Mouse (Mus musculus) CH12.LX (cell line): ENCODE measurements around the gene Stat6. TPM values are rescaled to one million over a fixed set of nuclear protein-coding genes. Genes with fewer than 3 reads are reported as not detected.

ENCODE experiments used
- DNase-seq: peaks from one replicate; pipeline ENCODE4 v3.0.0-alpha.2; 2013; ENCODE audit errors: extremely low read depth
- H3K27ac ChIP-seq: 2 replicates; pipeline ENCODE4 v1.5.1; 2012; ENCODE audit warnings: low read depth, mild to moderate bottlenecking, control low read depth, moderate library complexity; ENCODE audit not compliant: insufficient read depth
- H3K27me3 ChIP-seq: replicated peaks from 2 replicates; pipeline ENCODE3; 2012; ENCODE audit warnings: inconsistent platforms
- H3K36me3 ChIP-seq, 2 experiments: replicated peaks in 1 of 2; 2 replicates each; pipeline versions ENCODE3 to v1.6.1; 2012; ENCODE audit warnings: inconsistent platforms in 1 of 2, low read length in 1 of 2, mild to moderate bottlenecking in 1 of 2, mixed read lengths in 1 of 2, moderate library complexity in 1 of 2; ENCODE audit not compliant: control insufficient read depth in 1 of 2, insufficient read depth in 1 of 2
- H3K4me1 ChIP-seq, 2 experiments: 2 replicates each; pipeline ENCODE4 v1.6.1; 2012; ENCODE audit warnings: inconsistent platforms in 1 of 2, moderate library complexity in 1 of 2; ENCODE audit not compliant: insufficient read depth in 2 of 2, control insufficient read depth in 1 of 2
- H3K4me2 ChIP-seq: 2 replicates; pipeline ENCODE4 v1.6.1; 2012; ENCODE audit warnings: low read depth, mild to moderate bottlenecking, control low read depth; ENCODE audit not compliant: poor library complexity, insufficient read depth, severe bottlenecking
- H3K4me3 ChIP-seq, 3 experiments: fragments of 150-350 bp in 1 of 3; sonication (generic) in 1 of 3; replicated peaks in 1 of 3; 2 replicates each; pipeline versions ENCODE3 to v1.5.1; 2011 to 2012; ENCODE audit warnings: low read depth in 2 of 3, low read length in 2 of 3, mild to moderate bottlenecking in 2 of 3, moderate library complexity in 2 of 3, control low read depth in 1 of 3, improper control_type of control experiment in 1 of 3, inconsistent platforms in 1 of 3, mixed read lengths in 1 of 3; ENCODE audit not compliant: poor library complexity in 1 of 3
- H3K79me2 ChIP-seq: replicated peaks from 2 replicates; pipeline ENCODE4 v1.6.1; 2012; ENCODE audit warnings: mild to moderate bottlenecking, moderate library complexity; ENCODE audit not compliant: control insufficient read depth, poor library complexity, insufficient read depth, severe bottlenecking; ENCODE audit errors: extremely low read depth
- H3K9ac ChIP-seq: 2 replicates; pipeline ENCODE4 v1.6.1; 2012; ENCODE audit warnings: low read depth, mild to moderate bottlenecking, control low read depth, moderate library complexity; ENCODE audit not compliant: insufficient read depth
- H3K9me3 ChIP-seq: replicated peaks from 2 replicates; pipeline ENCODE3; 2012; ENCODE audit warnings: low read length, inconsistent platforms, mixed read lengths
- BHLHE40 ChIP-seq: IDR thresholded peaks from 2 replicates; pipeline ENCODE4 v1.6.1; 2011; ENCODE audit warnings: mild to moderate bottlenecking, low read depth, low read length, improper control_type of control experiment
- CHD1 ChIP-seq: IDR thresholded peaks from 2 replicates; pipeline ENCODE4 v1.6.1; 2012; ENCODE audit warnings: low read depth, low read length, improper control_type of control experiment, inconsistent platforms
- CHD2 ChIP-seq: IDR thresholded peaks from 2 replicates; pipeline ENCODE4 v1.6.1; 2011; ENCODE audit warnings: low read length, improper control_type of control experiment
- CTCF ChIP-seq, 2 experiments: IDR thresholded peaks in 1 of 2; conservative IDR thresholded peaks in 1 of 2; 2 replicates each; pipeline ENCODE4 v1.5.1; 2011 to 2012; ENCODE audit warnings: low read depth in 2 of 2, low read length in 2 of 2, improper control_type of control experiment in 1 of 2, inconsistent platforms in 1 of 2, mild to moderate bottlenecking in 1 of 2, moderate library complexity in 1 of 2
- ELF1 ChIP-seq: IDR thresholded peaks from 2 replicates; pipeline ENCODE4 v1.6.1; 2014; ENCODE audit warnings: low read depth, mild to moderate bottlenecking, inconsistent platforms, low read length, improper control_type of control experiment
- EP300 ChIP-seq: IDR thresholded peaks from 2 replicates; pipeline ENCODE4 v1.6.1; 2011; ENCODE audit warnings: low read length, improper control_type of control experiment
- ETS1 ChIP-seq: conservative IDR thresholded peaks from 2 replicates; pipeline ENCODE4 v1.6.1; 2012; ENCODE audit warnings: low read depth, mild to moderate bottlenecking, inconsistent platforms, low read length, improper control_type of control experiment, moderate library complexity
- GABPA ChIP-seq: IDR thresholded peaks from 2 replicates; pipeline ENCODE4 v1.6.1; 2012; ENCODE audit warnings: low read depth, low read length, improper control_type of control experiment, inconsistent platforms; ENCODE audit not compliant: insufficient replicate concordance
- IRF4 ChIP-seq: IDR thresholded peaks from 2 replicates; pipeline ENCODE4 v1.6.1; 2014; ENCODE audit warnings: low read depth, mild to moderate bottlenecking, inconsistent platforms, low read length, improper control_type of control experiment
- JUN ChIP-seq: IDR thresholded peaks from 2 replicates; pipeline ENCODE4 v1.6.1; 2011; ENCODE audit warnings: low read depth, mild to moderate bottlenecking, low read length, improper control_type of control experiment, moderate library complexity; ENCODE audit not compliant: insufficient read depth
- KAT2A ChIP-seq: IDR thresholded peaks from 2 replicates; pipeline ENCODE4 v1.6.1; 2012; ENCODE audit warnings: low read length, improper control_type of control experiment, inconsistent platforms; ENCODE audit not compliant: insufficient replicate concordance
- MAFK ChIP-seq: IDR thresholded peaks from 2 replicates; pipeline ENCODE4 v1.6.1; 2011; ENCODE audit warnings: low read length, improper control_type of control experiment; ENCODE audit not compliant: insufficient replicate concordance
- MAX ChIP-seq: IDR thresholded peaks from 2 replicates; pipeline ENCODE4 v1.6.1; 2011; ENCODE audit warnings: low read length, improper control_type of control experiment
- MAZ ChIP-seq: IDR thresholded peaks from 2 replicates; pipeline ENCODE4 v1.6.1; 2012; ENCODE audit warnings: low read depth, mild to moderate bottlenecking, inconsistent platforms, low read length, improper control_type of control experiment, moderate library complexity
- MEF2A ChIP-seq: IDR thresholded peaks from 2 replicates; pipeline ENCODE4 v1.6.1; 2014; ENCODE audit warnings: low read depth, mild to moderate bottlenecking, inconsistent platforms, low read length, improper control_type of control experiment, borderline replicate concordance
- MYC ChIP-seq: IDR thresholded peaks from 2 replicates; pipeline ENCODE4 v1.6.1; 2011; ENCODE audit warnings: low read depth, mild to moderate bottlenecking, improper control_type of control experiment, low read length
- NRF1 ChIP-seq: IDR thresholded peaks from 2 replicates; pipeline ENCODE4 v1.6.1; 2014; ENCODE audit warnings: low read depth, mild to moderate bottlenecking, inconsistent platforms, low read length, improper control_type of control experiment, moderate library complexity
- PAX5 ChIP-seq: IDR thresholded peaks from 2 replicates; pipeline ENCODE4 v1.6.1; 2012; ENCODE audit warnings: low read length, inconsistent platforms, mixed read lengths
- RAD21 ChIP-seq: IDR thresholded peaks from 2 replicates; pipeline ENCODE4 v1.6.1; 2011; ENCODE audit warnings: low read depth, mild to moderate bottlenecking, low read length, improper control_type of control experiment, moderate library complexity
- RCOR1 ChIP-seq: conservative IDR thresholded peaks from 2 replicates; pipeline ENCODE4 v1.6.1; 2012; ENCODE audit warnings: low read depth, mild to moderate bottlenecking, inconsistent platforms, low read length, improper control_type of control experiment
- SIN3A ChIP-seq: IDR thresholded peaks from 2 replicates; pipeline ENCODE4 v1.6.1; 2012; ENCODE audit warnings: low read length, improper control_type of control experiment, inconsistent platforms
- SMC3 ChIP-seq: IDR thresholded peaks from 2 replicates; pipeline ENCODE4 v1.6.1; 2011; ENCODE audit warnings: low read depth, low read length, improper control_type of control experiment
- TCF12 ChIP-seq: IDR thresholded peaks from 2 replicates; pipeline ENCODE4 v1.6.1; 2014; ENCODE audit warnings: low read depth, mild to moderate bottlenecking, inconsistent platforms, low read length, improper control_type of control experiment
- ZC3H11A ChIP-seq: IDR thresholded peaks from 2 replicates; pipeline ENCODE4 v1.6.1; 2012; ENCODE audit warnings: low read depth, mild to moderate bottlenecking, inconsistent platforms, low read length, improper control_type of control experiment
- ZMIZ1 ChIP-seq: IDR thresholded peaks from 2 replicates; pipeline ENCODE4 v1.6.1; 2012; ENCODE audit warnings: low read depth, mild to moderate bottlenecking, inconsistent platforms, low read length, improper control_type of control experiment
- ZNF384 ChIP-seq: IDR thresholded peaks from 2 replicates; pipeline ENCODE4 v1.6.1; 2012; ENCODE audit warnings: low read depth, low read length, improper control_type of control experiment, inconsistent platforms
- dilution Hi-C: fragments of 300-500 bp; cut with MboI; formaldehyde crosslinking; loops from 2 replicates; pipeline ENCODE4 v1.14.3; 2020; ENCODE audit warnings: low sequenced_read_pairs; ENCODE audit not compliant: extremely low pct_unique_long_range_greater_than_20kb, extremely low pct_ligation_motif_present
- in situ Hi-C: fragments of 300-500 bp; cut with MboI; formaldehyde crosslinking; loops from 3 replicates; pipeline ENCODE4 v1.14.3; 2019; ENCODE audit warnings: low sequenced_read_pairs, low pct_ligation_motif_present, low pct_unique_long_range_greater_than_20kb, mixed read lengths
- polyA plus RNA-seq: library from polyadenylated mRNA; unstranded; fragments of >175 nt; gene quantifications from 2 replicates; pipeline ENCODE4 v1.2.1, GENCODE M21; 2012; ENCODE audit warnings: low read depth; ENCODE audit not compliant: insufficient read length
- total RNA-seq, 2 experiments: library from RNA; depleted of rRNA; stranded (reverse); fragments of 300-350 nt in 1 of 2; fragments of >200 nt in 1 of 2; gene quantifications; 2 replicates each; pipeline ENCODE4 v1.2.3; 2012 to 2014

Gene Stat6
- total and polyA plus RNA-seq, 3 experiments = 71.5 to 76.6 (median 72.1) TPM

- Histone ChIP-seq H3K4me3 (peak overlapping the region; percentile 34 to 42 (median 42)), H3K4me1 (peaks cover 29 to 77% of the 10 kb centered on the region in 2 experiments), H3K9me3 (no peaks in the 10 kb centered on the region), H3K27me3 (no peaks in the 10 kb centered on the region), H3K36me3 (peaks cover 0 to 1% of the 10 kb centered on the region in 2 experiments), H3K79me2 (no peaks in the 10 kb centered on the region), H3K4me2 (peak overlapping the region; percentile 75), H3K9ac (peak overlapping the region; percentile 33), H3K27ac (peak overlapping the region; percentile 95)
- in situ Hi-C loops = no loop called here
- peak; percentile 46; the same call in 1 of the 2 replicates for TF ChIP-seq RCOR1
- TF ChIP-seq ZC3H11A = no peak
- TF ChIP-seq GABPA = no peak
- peak; percentile 62; the same call in 1 of the 2 replicates for TF ChIP-seq MAFK
- TF ChIP-seq ELF1 = 0 out of 2 replicates have a peak, but pooled peaks have one; percentile 38
- peak; percentile 94 for TF ChIP-seq BHLHE40
- no peak for TF ChIP-seq SMC3
- peak; percentile 94 for TF ChIP-seq TCF12
- 0 out of 2 replicates have a peak, but pooled peaks have one; percentile 18 for TF ChIP-seq NRF1
- TF ChIP-seq RAD21 = no peak
- TF ChIP-seq IRF4 = peak; percentile 82
- peak; percentile 74; the same call in 1 of the 2 replicates for TF ChIP-seq MAZ
- peak; percentile 89 for TF ChIP-seq MEF2A
- TF ChIP-seq EP300 = peak; percentile 86
- TF ChIP-seq JUN = peak; percentile 27; the same call in 1 of the 2 replicates
- TF ChIP-seq MAX = peak; percentile 44; the same call in 1 of the 2 replicates
- TF ChIP-seq MYC = peak; percentile 62; the same call in 1 of the 2 replicates
- peak; percentile 86; the same call in 1 of the 2 replicates for TF ChIP-seq CHD1
- TF ChIP-seq CHD2 = peak; percentile 84
- peak; percentile 60; the same call in 1 of the 2 replicates for TF ChIP-seq ZMIZ1
- TF ChIP-seq SIN3A = peak; percentile 92; the same call in 1 of the 2 replicates
- TF ChIP-seq ZNF384 = peak; percentile 28; the same call in 1 of the 2 replicates
- TF ChIP-seq PAX5 = no peak
- no peak for TF ChIP-seq CTCF (conservative IDR thresholded peaks at IDR 0.05 in 1 of 2, IDR thresholded peaks at IDR 0.05 in 1 of 2; ENCODE audit: low read depth in 2 of 2, low read length in 2 of 2)
- no peak for TF ChIP-seq KAT2A
- TF ChIP-seq ETS1 = peak; percentile 84
- dilution Hi-C loops = no loop called here
- DNase-seq = peak; percentile 84
Observed at GRCm38 (mm10) chr10:127604465-127605250, 38.1 kb upstream of the Stat6 start.
